Comparison of ENCODE assay signal across 8 mouse cellular contexts in genomic region chr1:59484791-59485785, GRCm38 (mm10). TPM values are rescaled to one million over a fixed set of nuclear protein-coding genes. Genes with fewer than 3 reads are reported as not detected.
DNase-seq lines count a peak whose midpoint lies in the region; ATAC-seq lines count a peak whose summit lies in the region.

No protein-coding gene starts in this region.

- peak overlapping the region; percentile 83 for H3K4me2 ChIP-seq in kidney, embryonic 15.5 days
- H3K4me2 ChIP-seq in heart, embryonic 15.5 days: peak overlapping the region; percentile 97
- peak overlapping the region; percentile 99 for H3K4me2 ChIP-seq in liver, embryonic 12.5 days

- WGBS in kidney, embryonic 15.5 days: 12% methylated on average over 16 of the region's 16 CpGs
- WGBS in heart, embryonic 15.5 days: 41% methylated on average over 16 of the region's 16 CpGs
- 52% methylated on average over 16 of the region's 16 CpGs for WGBS in liver, embryonic 12.5 days (ENCODE audit: insufficient replicate concordance)

- peak overlapping the region; percentile 93 for H3K9ac ChIP-seq in kidney, embryonic 15.5 days
- peak overlapping the region; percentile 74 for H3K9ac ChIP-seq in heart, embryonic 15.5 days
- peak overlapping the region; percentile 81 for H3K9ac ChIP-seq in liver, embryonic 12.5 days

- no peak for DNase-seq in kidney, adult 11 months
- DNase-seq in cerebellum, adult 18-20 months: peak; percentile 63 to 66
- peak; percentile 64 for DNase-seq in retina, embryonic 14.5 days (ENCODE audit: low spot score)
- no peak for DNase-seq in ovary, adult 18-20 months (ENCODE audit: low spot score)
- no peak for DNase-seq in layer of hippocampus, adult 8-10 months (ENCODE audit: low spot score in 2 of 2)

- H3K9me3 ChIP-seq in kidney, embryonic 15.5 days (replicated peaks): no peaks in the 10 kb centered on the region
- no peaks in the 10 kb centered on the region for H3K9me3 ChIP-seq in heart, embryonic 15.5 days (replicated peaks)
- H3K9me3 ChIP-seq in liver, embryonic 12.5 days (replicated peaks): no peaks in the 10 kb centered on the region

- peaks cover 74% of the 10 kb centered on the region for H3K4me1 ChIP-seq in kidney, embryonic 15.5 days
- peaks cover 50% of the 10 kb centered on the region for H3K4me1 ChIP-seq in heart, embryonic 15.5 days (replicated peaks)
- H3K4me1 ChIP-seq in liver, embryonic 12.5 days: peaks cover 81% of the 10 kb centered on the region

- H3K27me3 ChIP-seq in kidney, embryonic 15.5 days: no peaks in the 10 kb centered on the region
- peaks cover 22% of the 10 kb centered on the region for H3K27me3 ChIP-seq in heart, embryonic 15.5 days
- H3K27me3 ChIP-seq in liver, embryonic 12.5 days (replicated peaks): peaks cover 30% of the 10 kb centered on the region

- peaks cover 18% of the 10 kb centered on the region for H3K36me3 ChIP-seq in kidney, embryonic 15.5 days
- no peaks in the 10 kb centered on the region for H3K36me3 ChIP-seq in heart, embryonic 15.5 days
- H3K36me3 ChIP-seq in liver, embryonic 12.5 days: peaks cover 15% of the 10 kb centered on the region

- H3K4me3 ChIP-seq in kidney, embryonic 15.5 days (replicated peaks): peak overlapping the region; percentile 87
- peak overlapping the region; percentile 69 for H3K4me3 ChIP-seq in heart, embryonic 15.5 days
- H3K4me3 ChIP-seq in liver, embryonic 12.5 days: peak overlapping the region; percentile 70

- peak overlapping the region; percentile 99 for H3K27ac ChIP-seq in kidney, embryonic 15.5 days
- 0 out of 2 replicates have a peak overlapping the region, but pooled peaks have one; percentile 40 for H3K27ac ChIP-seq in heart, embryonic 15.5 days
- no peak overlapping the region; the same call in 1 of the 2 replicates for H3K27ac ChIP-seq in liver, embryonic 12.5 days

- no peak for ATAC-seq in kidney, embryonic 15.5 days (replicated peaks; ENCODE audit: low FRiP score)
- ATAC-seq in heart, embryonic 15.5 days (replicated peaks; ENCODE audit: insufficient number of reproducible peaks, insufficient read depth, low FRiP score, low read depth): no peak
- no peak for ATAC-seq in liver, embryonic 12.5 days

RNA-seq across cellular contexts. Expression of gene Fzd7, which starts 2.9 kb away (rescaled TPM):
- 19.1 and 19.5 TPM in 2 replicates for polyA plus RNA-seq in kidney, embryonic 15.5 days (2015; fragmentation: Nextera tagmentation; extraction: Ambion mirVana)
- polyA plus RNA-seq in heart, embryonic 15.5 days (2015; fragmentation: Nextera tagmentation; extraction: Ambion mirVana): 3.0 and 4.5 TPM in 2 replicates
- polyA plus RNA-seq in liver, embryonic 12.5 days (2016; fragmentation: Nextera tagmentation; extraction: Ambion mirVana): 5.3 and 5.4 TPM in 2 replicates
- total RNA-seq in layer of hippocampus, adult 8-10 months (2022): 10 to 100 TPM in 1 of 4 experiments, 1 to 10 TPM in 3; 7.8 to 11.3 (median 9.3) TPM

RNA-seq across cellular contexts. Expression of gene Gm973, which starts 31.0 kb away (rescaled TPM):
- 0.73 and 0.85 TPM in 2 replicates for polyA plus RNA-seq in kidney, embryonic 15.5 days (2015; fragmentation: Nextera tagmentation; extraction: Ambion mirVana)
- 0.33 and 0.34 TPM in 2 replicates for polyA plus RNA-seq in heart, embryonic 15.5 days (2015; fragmentation: Nextera tagmentation; extraction: Ambion mirVana)
- not detected in 2 replicates for polyA plus RNA-seq in liver, embryonic 12.5 days (2016; fragmentation: Nextera tagmentation; extraction: Ambion mirVana)
- 10 to 100 TPM; 15.3 to 29.4 (median 21.6) TPM for total RNA-seq in layer of hippocampus, adult 8-10 months (2022)

Comparison
In these comparisons a context has a peak if more than half of its experiments do, and no peak if none do; other contexts are left out.
1. DNase-seq: peak in cerebellum, adult 18-20 months (2 of 2) and retina, embryonic 14.5 days (single experiment); none in kidney, adult 11 months (single experiment), ovary, adult 18-20 months (single experiment) and layer of hippocampus, adult 8-10 months (0 of 2).
2. Peak in every context shown above with its lines, with median percentiles within 50 percentile points of each other: H3K4me2 ChIP-seq, H3K4me3 ChIP-seq and H3K9ac ChIP-seq.